Mouse (Mus musculus): ENCODE measurements at regions not wholly inside any gene's neighbourhood (a gene's known extent, or its start where the extent isn't known, plus 50 kb on each side); places are given as distances from the start of the nearest gene placed in this dataset.
A peak's percentile ranks its signal among the peaks of the same experiment; 100 is the strongest.

GRCm38 (mm10) chr12:32273474-32273873, 65.0 kb upstream of the Pik3cg start:
- no peak for ATAC-seq (replicated peaks; ENCODE audit: poor library complexity, severe bottlenecking)

GRCm38 (mm10) chr12:32279861-32280260, 71.4 kb upstream of the Pik3cg start:
- ATAC-seq (replicated peaks; ENCODE audit: poor library complexity, severe bottlenecking), result no peak

GRCm38 (mm10) chr12:32280309-32280708, 71.8 kb upstream of the Pik3cg start:
- ATAC-seq (replicated peaks; ENCODE audit: poor library complexity, severe bottlenecking), result no peak

- ATAC-seq (replicated peaks; ENCODE audit: poor library complexity, severe bottlenecking), result no peak
These were observed 74.1 kb upstream of the Pik3cg start for GRCm38 (mm10) chr12:32282371-32283163.

- ATAC-seq (replicated peaks; ENCODE audit: poor library complexity, severe bottlenecking), result peak; percentile 50
These were observed 76.6 kb upstream of the Pik3cg start for GRCm38 (mm10) chr12:32285039-32285438.

- ATAC-seq (replicated peaks; ENCODE audit: poor library complexity, severe bottlenecking), result no peak
These were observed 78.2 kb upstream of the Pik3cg start for GRCm38 (mm10) chr12:32286652-32287051.

GRCm38 (mm10) chr12:32291145-32291544, 82.7 kb upstream of the Pik3cg start:
- ATAC-seq (replicated peaks; ENCODE audit: poor library complexity, severe bottlenecking), result no peak

- peak; percentile 63 for ATAC-seq (replicated peaks; ENCODE audit: poor library complexity, severe bottlenecking)
These were observed 83.7 kb upstream of the Pik3cg start for GRCm38 (mm10) chr12:32291962-32292748.

GRCm38 (mm10) chr12:32292749-32293128, 84.3 kb upstream of the Pik3cg start:
- peak; percentile 70 for ATAC-seq (replicated peaks; ENCODE audit: poor library complexity, severe bottlenecking)

- no peak for ATAC-seq (replicated peaks; ENCODE audit: poor library complexity, severe bottlenecking)
These were observed 81.1 kb upstream of the Ccdc71l start for GRCm38 (mm10) chr12:32297431-32297830.

- ATAC-seq (replicated peaks; ENCODE audit: poor library complexity, severe bottlenecking), result no peak
These were observed 78.8 kb upstream of the Ccdc71l start for GRCm38 (mm10) chr12:32299714-32300113.

- no peak for ATAC-seq (replicated peaks; ENCODE audit: poor library complexity, severe bottlenecking)
These were observed 72.8 kb upstream of the Ccdc71l start for GRCm38 (mm10) chr12:32305736-32306135.

- ATAC-seq (replicated peaks; ENCODE audit: poor library complexity, severe bottlenecking), result peak; percentile 97
These were observed 72.2 kb upstream of the Ccdc71l start for GRCm38 (mm10) chr12:32306326-32306725.

GRCm38 (mm10) chr12:32307280-32308006, 71.1 kb upstream of the Ccdc71l start:
- ATAC-seq (replicated peaks; ENCODE audit: poor library complexity, severe bottlenecking), result peak; percentile 60

- no peak for ATAC-seq (replicated peaks; ENCODE audit: poor library complexity, severe bottlenecking)
These were observed 63.3 kb upstream of the Ccdc71l start for GRCm38 (mm10) chr12:32315099-32315783.

Measured in granulocyte monocyte progenitor cell, adult 5-6 weeks (primary cell).